Mouse (Mus musculus) forebrain, postnatal 0 days (tissue): ENCODE measurements around the gene Sema3b. TPM values are rescaled to one million over a fixed set of nuclear protein-coding genes. Genes with fewer than 3 reads are reported as not detected.
A peak's percentile ranks its signal among the peaks of the same experiment; 100 is the strongest.

Source experiments
- ATAC-seq: fragments of 200-750 bp; cut with Nextera tagmentation; 2 replicates; pipeline ENCODE4 v1.8.0; 2017; ENCODE audit warnings: mild to moderate bottlenecking, moderate library complexity
- DNase-seq: peaks from one replicate; pipeline ENCODE4 v3.0.0-alpha.2; 2015
- H3K27ac ChIP-seq: fragments of 300-500 bp; sonication (generic); 2 replicates; pipeline ENCODE4 v1.5.1; 2014; ENCODE audit warnings: low read depth, mild to moderate bottlenecking, antibody characterized with exemption, low read length, moderate library complexity, mixed read lengths
- H3K27me3 ChIP-seq: fragments of 300-500 bp; sonication (generic); 2 replicates; pipeline ENCODE4 v1.6.1; 2014; ENCODE audit warnings: mild to moderate bottlenecking, low read length, mixed read lengths; ENCODE audit not compliant: insufficient read depth
- H3K36me3 ChIP-seq: fragments of 300-500 bp; sonication (generic); 2 replicates; pipeline ENCODE4 v1.6.1; 2014; ENCODE audit warnings: mild to moderate bottlenecking, moderate library complexity; ENCODE audit not compliant: insufficient read depth
- H3K4me1 ChIP-seq: fragments of 300-500 bp; sonication (generic); 2 replicates; pipeline ENCODE4 v1.6.1; 2014; ENCODE audit warnings: antibody characterized with exemption; ENCODE audit not compliant: insufficient read depth
- H3K4me2 ChIP-seq: fragments of 300-500 bp; sonication (generic); 2 replicates; pipeline ENCODE4 v1.6.1; 2014; ENCODE audit warnings: low read depth, mild to moderate bottlenecking, moderate library complexity
- H3K4me3 ChIP-seq: fragments of 300-500 bp; sonication (generic); 2 replicates; pipeline ENCODE4 v1.5.1; 2014; ENCODE audit warnings: low read depth, low read length, mixed read lengths
- H3K9ac ChIP-seq: fragments of 300-500 bp; sonication (generic); 2 replicates; pipeline ENCODE4 v1.6.1; 2014; ENCODE audit warnings: mild to moderate bottlenecking
- H3K9me3 ChIP-seq: fragments of 300-500 bp; sonication (generic); 2 replicates; pipeline ENCODE4 v1.6.1; 2016; ENCODE audit warnings: low read length
- CTCF ChIP-seq: sonication (generic); IDR thresholded peaks from 2 replicates; pipeline ENCODE4 v1.5.1; 2016; ENCODE audit warnings: antibody characterized with exemption, control low read depth, low read depth
- WGBS: fragments of 180-500 bp; shearing (Covaris S2); extraction: QIAGEN DNeasy Blood & Tissue Kit; methylation state at CpG from one replicate; pipeline ENCODE4 v1.1.7; 2014; 5-methylcytosine and 5-hydroxymethylcytosine counted together
- polyA plus RNA-seq: library from polyadenylated mRNA; unstranded; fragments of >200 nt; fragmentation: Nextera tagmentation; extraction: Ambion mirVana; gene quantifications from 2 replicates; pipeline ENCODE4 v1.2.1, GENCODE M21; 2015
- total RNA-seq: library from RNA; depleted of rRNA; stranded (reverse); fragments of >200 nt; gene quantifications from 2 replicates; pipeline ENCODE4 v1.2.3, GENCODE M21; 2014

Gene Sema3b
- total and polyA plus RNA-seq, 2 experiments from 2014 or later, result 4.4 to 6.5 TPM

DNA sequence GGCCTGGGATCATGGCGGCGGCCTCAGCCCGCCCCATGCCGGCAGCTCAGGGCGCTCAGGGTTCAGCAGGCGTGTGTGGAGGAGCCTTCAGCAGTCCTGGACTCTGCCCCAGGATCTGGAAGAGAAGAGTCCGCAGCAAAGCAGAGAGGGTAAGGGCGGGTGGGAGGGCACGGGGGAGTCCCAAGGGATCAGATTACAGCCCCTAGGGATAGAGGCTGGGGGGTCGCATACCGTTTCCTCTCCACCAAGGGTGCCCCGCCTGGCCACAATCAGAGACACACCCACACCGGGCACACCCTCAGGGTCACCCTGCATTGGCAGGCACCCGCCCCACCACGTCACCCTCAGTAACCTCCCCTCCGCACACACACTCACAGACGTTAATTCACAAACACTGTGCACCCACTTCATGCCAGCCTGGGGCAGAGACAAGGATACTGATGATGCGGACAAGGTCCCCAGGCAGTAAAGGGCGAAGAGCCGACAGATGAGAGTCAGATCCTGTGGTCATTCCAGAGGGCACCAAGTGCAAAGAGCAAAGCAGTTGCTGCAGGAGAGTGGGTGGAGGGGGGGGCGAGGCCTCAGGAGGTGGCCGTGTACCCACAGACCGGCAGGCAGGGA, 3.9 kb downstream of the Sema3b start:
- Histone ChIP-seq H3K4me3 (no peak overlapping the region), H3K36me3 (no peaks in the 10 kb centered on the region), H3K9ac (no peak overlapping the region), H3K27me3 (no peaks in the 10 kb centered on the region), H3K4me1 (no peaks in the 10 kb centered on the region), H3K4me2 (no peak overlapping the region), H3K9me3 (no peaks in the 10 kb centered on the region), H3K27ac (no peak overlapping the region)
- ATAC-seq, result no peak
- no peak for TF ChIP-seq CTCF
- no peak for DNase-seq
- WGBS, result 50% methylated on average over 23 of the region's 23 CpGs

GRCm38 (mm10) chr9:107603251-107603650, 5.8 kb downstream of the Sema3b start:
- 85% methylated on average over 6 of the region's 6 CpGs for WGBS

GRCm38 (mm10) chr9:107602068-107602648, 6.9 kb downstream of the Sema3b start:
- Histone ChIP-seq H3K9ac (no peak overlapping the region), H3K36me3 (no peaks in the 10 kb centered on the region), H3K4me3 (no peak overlapping the region), H3K27me3 (no peaks in the 10 kb centered on the region), H3K4me2 (no peak overlapping the region), H3K27ac (peak overlapping the region; percentile 6; the same call in 1 of the 2 replicates), H3K9me3 (no peaks in the 10 kb centered on the region), H3K4me1 (no peaks in the 10 kb centered on the region)
- TF ChIP-seq CTCF, result peak; percentile 99
- ATAC-seq, result peak; percentile 91
- peak; percentile 95 for DNase-seq
- 12% methylated on average over 10 of the region's 10 CpGs for WGBS

More at GRCm38 (mm10) chr9:107603251-107603650, 5.8 kb downstream of the Sema3b start:
- TF ChIP-seq CTCF, result no peak
- Histone ChIP-seq H3K9ac (no peak overlapping the region), H3K4me1 (no peaks in the 10 kb centered on the region), H3K4me3 (no peak overlapping the region), H3K27ac (no peak overlapping the region), H3K36me3 (no peaks in the 10 kb centered on the region), H3K4me2 (no peak overlapping the region), H3K9me3 (no peaks in the 10 kb centered on the region), H3K27me3 (no peaks in the 10 kb centered on the region)
- ATAC-seq (no peak), DNase-seq (no peak)

GRCm38 (mm10) chr9:107601275-107601674, 7.8 kb downstream of the Sema3b start:
- H3K27ac ChIP-seq, result no peak overlapping the region
- ATAC-seq (no peak), DNase-seq (no peak)
- no peaks in the 10 kb centered on the region for H3K36me3 ChIP-seq
- H3K4me1 ChIP-seq, result no peaks in the 10 kb centered on the region
- 86% methylated on average over 11 of the region's 11 CpGs for WGBS
- H3K4me2 ChIP-seq, result no peak overlapping the region
- no peaks in the 10 kb centered on the region for H3K27me3 ChIP-seq
- no peaks in the 10 kb centered on the region for H3K9me3 ChIP-seq
- no peak for TF ChIP-seq CTCF
- H3K9ac ChIP-seq, result no peak overlapping the region
- no peak overlapping the region for H3K4me3 ChIP-seq

DNA sequence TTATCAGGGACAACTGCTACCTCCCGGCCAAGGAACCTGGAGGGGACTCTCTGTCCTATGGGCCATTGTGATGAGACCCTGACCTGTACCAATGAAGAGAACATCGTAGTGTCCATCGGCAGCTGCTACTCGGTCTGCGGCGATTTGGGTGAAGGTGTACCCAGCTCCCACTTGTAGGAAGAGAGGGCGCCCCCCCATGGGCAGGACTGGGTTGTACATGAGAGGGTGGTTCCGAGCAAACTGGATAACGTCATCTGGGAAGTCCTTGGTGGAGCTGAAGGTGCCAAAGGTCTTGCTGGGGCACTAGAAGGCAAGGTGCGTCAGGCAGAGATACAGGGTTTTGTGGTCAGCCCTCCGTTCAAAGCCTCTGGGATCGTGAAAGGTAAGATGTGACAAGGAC, 8.3 kb downstream of the Sema3b start:
- H3K27me3 ChIP-seq, result no peaks in the 10 kb centered on the region
- H3K9ac ChIP-seq, result no peak overlapping the region
- no peaks in the 10 kb centered on the region for H3K9me3 ChIP-seq
- no peak for DNase-seq
- H3K4me1 ChIP-seq, result no peaks in the 10 kb centered on the region
- no peak overlapping the region for H3K4me2 ChIP-seq
- no peak for ATAC-seq
- H3K4me3 ChIP-seq, result no peak overlapping the region
- WGBS, result 77% methylated on average over 12 of the region's 12 CpGs
- TF ChIP-seq CTCF, result no peak
- no peak overlapping the region for H3K27ac ChIP-seq
- no peaks in the 10 kb centered on the region for H3K36me3 ChIP-seq

DNA sequence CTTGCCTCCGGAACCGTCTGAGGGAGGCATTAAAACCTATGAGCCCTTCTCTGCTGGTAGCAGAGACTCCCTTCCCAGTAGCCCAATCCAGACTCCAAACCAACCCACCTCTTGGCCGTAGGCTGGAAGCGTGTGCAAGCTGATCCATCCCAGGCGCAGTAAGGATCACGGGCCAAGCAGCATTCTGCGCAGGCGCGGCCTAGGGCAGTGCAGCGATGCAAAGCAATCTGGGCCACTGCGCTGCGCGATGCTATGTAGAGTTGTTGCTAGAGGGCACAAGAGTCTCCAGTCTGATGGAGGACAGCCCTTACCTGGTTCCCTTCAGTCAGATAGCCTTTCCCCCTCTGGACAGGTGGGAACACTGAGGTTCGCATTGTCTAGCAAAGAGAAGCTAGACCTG, 9.2 kb downstream of the Sema3b start:
- no peak overlapping the region for H3K9ac ChIP-seq
- no peaks in the 10 kb centered on the region for H3K9me3 ChIP-seq
- no peak overlapping the region for H3K4me2 ChIP-seq
- no peaks in the 10 kb centered on the region for H3K4me1 ChIP-seq
- no peak for TF ChIP-seq CTCF
- no peak overlapping the region for H3K4me3 ChIP-seq
- H3K36me3 ChIP-seq, result no peaks in the 10 kb centered on the region
- H3K27me3 ChIP-seq, result no peaks in the 10 kb centered on the region
- peak; percentile 25 for DNase-seq
- no peak overlapping the region for H3K27ac ChIP-seq
- 82% methylated on average over 14 of the region's 14 CpGs for WGBS
- no peak for ATAC-seq

DNA sequence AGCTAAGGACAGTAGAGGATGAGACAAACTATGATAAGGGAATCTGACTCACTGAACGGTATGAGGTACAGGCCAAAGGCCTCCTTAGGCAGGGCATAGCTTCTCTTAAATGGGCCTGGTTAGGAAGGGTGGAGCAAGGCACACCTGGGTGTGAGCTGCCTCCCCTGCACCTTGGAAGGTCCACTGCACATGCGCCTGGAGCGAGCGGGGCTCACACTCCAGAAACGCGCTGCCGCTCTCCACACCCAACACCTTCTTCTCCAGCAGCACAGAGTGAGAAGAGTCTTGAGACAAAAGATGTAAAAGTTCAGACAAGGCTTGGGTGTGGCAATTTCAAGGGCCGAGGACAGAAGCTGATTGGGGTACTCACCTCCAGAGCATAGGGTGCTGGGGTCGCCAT, 9.6 kb downstream of the Sema3b start:
- Histone ChIP-seq H3K9ac (no peak overlapping the region), H3K9me3 (no peaks in the 10 kb centered on the region), H3K36me3 (no peaks in the 10 kb centered on the region), H3K4me1 (no peaks in the 10 kb centered on the region), H3K27me3 (no peaks in the 10 kb centered on the region), H3K4me3 (no peak overlapping the region), H3K27ac (no peak overlapping the region), H3K4me2 (no peak overlapping the region)
- ATAC-seq (no peak), DNase-seq (no peak)
- no peak for TF ChIP-seq CTCF
- WGBS, result 90% methylated on average over 9 of the region's 9 CpGs
